Comparison of ENCODE assay signal across 30 mouse cellular contexts in genomic region chrX:109969863-109970262, GRCm38 (mm10).
DNase-seq lines count a peak whose midpoint lies in the region; ATAC-seq lines count a peak whose summit lies in the region.
"Had no signal": no experiment of that assay in that cellular context is flagged by ENCODE, and none has a peak within 500 bp of the region (broad histone marks: within the 10 kb centered on the region; RNA-seq: fewer than 3 reads in every experiment).

No protein-coding gene starts in this region.

- peak; percentile 85 for ATAC-seq in forebrain, embryonic 14.5 days
- ATAC-seq in forebrain, embryonic 12.5 days (ENCODE audit: low FRiP score): no peak
- no peak for ATAC-seq in midbrain, embryonic 14.5 days (ENCODE audit: low FRiP score, low TSS enrichment)
- no peak for ATAC-seq in midbrain, embryonic 11.5 days (ENCODE audit: low FRiP score)
- peak; percentile 88 for ATAC-seq in forebrain, embryonic 16.5 days
- ATAC-seq: intestine, postnatal 0 days; Patski had no signal

- no peak overlapping the region for H3K4me2 ChIP-seq in forebrain, embryonic 14.5 days (ENCODE audit: low read length)
- no peak overlapping the region for H3K4me2 ChIP-seq in forebrain, embryonic 12.5 days
- H3K4me2 ChIP-seq in midbrain, embryonic 14.5 days (ENCODE audit: low read length): no peak overlapping the region
- H3K4me2 ChIP-seq in midbrain, embryonic 11.5 days: no peak overlapping the region
- no peak overlapping the region for H3K4me2 ChIP-seq in forebrain, embryonic 16.5 days (ENCODE audit: low read length)
- H3K4me2 ChIP-seq: embryonic facial prominence, embryonic 12.5 days; embryonic facial prominence, embryonic 15.5 days; heart, embryonic 12.5 days; heart, embryonic 15.5 days; hindbrain, embryonic 13.5 days had no signal

- no peak overlapping the region for H3K27ac ChIP-seq in forebrain, embryonic 14.5 days (ENCODE audit: low read depth, low read length)
- no peak overlapping the region for H3K27ac ChIP-seq in forebrain, embryonic 12.5 days
- no peak overlapping the region for H3K27ac ChIP-seq in midbrain, embryonic 14.5 days (replicated peaks; ENCODE audit: low read depth, low read length)
- H3K27ac ChIP-seq in midbrain, embryonic 11.5 days (ENCODE audit: low read depth, low read length): no peak overlapping the region
- no peak overlapping the region for H3K27ac ChIP-seq in forebrain, embryonic 16.5 days (ENCODE audit: low read length)
- H3K27ac ChIP-seq: embryonic facial prominence, embryonic 12.5 days; embryonic facial prominence, embryonic 15.5 days; gastrocnemius, adult 2 months; heart, embryonic 15.5 days; hindbrain, embryonic 10.5 days; hindbrain, embryonic 13.5 days had no signal

- no peaks in the 10 kb centered on the region for H3K9me3 ChIP-seq in forebrain, embryonic 14.5 days (replicated peaks; ENCODE audit: control insufficient read depth, low read length)
- no peaks in the 10 kb centered on the region for H3K9me3 ChIP-seq in forebrain, embryonic 12.5 days
- H3K9me3 ChIP-seq in midbrain, embryonic 14.5 days (ENCODE audit: control insufficient read depth, low read length): no peaks in the 10 kb centered on the region
- no peaks in the 10 kb centered on the region for H3K9me3 ChIP-seq in midbrain, embryonic 11.5 days (ENCODE audit: control insufficient read depth, low read length)
- no peaks in the 10 kb centered on the region for H3K9me3 ChIP-seq in forebrain, embryonic 16.5 days (ENCODE audit: control insufficient read depth, low read length)
- H3K9me3 ChIP-seq: embryonic facial prominence, embryonic 12.5 days; embryonic facial prominence, embryonic 15.5 days; G1E; heart, embryonic 12.5 days; heart, embryonic 15.5 days; hindbrain, embryonic 10.5 days; hindbrain, embryonic 13.5 days had no signal

- peak; percentile 79 for DNase-seq in forebrain, embryonic 14.5 days (ENCODE audit: low spot score)
- DNase-seq in midbrain, embryonic 14.5 days: peak; percentile 1
- no peak for DNase-seq in midbrain, embryonic 11.5 days (ENCODE audit: low spot score, missing footprints)
- DNase-seq in c-Kit-positive CD71-positive TER-119-positive erythroid progenitor cells, embryonic 14.5 days (ENCODE audit: low spot score): no peak
- DNase-seq in gastrocnemius, postnatal 25 days: no peak
- DNase-seq: adrenal gland, postnatal 10 days; adrenal gland, postnatal 36 days; B cell, adult 2 months; cerebellum, adult 11 months; cerebellum, adult 2 months; cerebellum, adult 9-11 months; cerebellum, postnatal 25 days; gastrocnemius, adult 2 months; gastrocnemius, postnatal 14 days; heart, adult 18-20 months; heart, postnatal 10 days; heart, postnatal 36 days; kidney, adult 2 months had no signal

- H3K4me3 ChIP-seq in forebrain, embryonic 14.5 days (ENCODE audit: low read depth, low read length): no peak overlapping the region
- H3K4me3 ChIP-seq in forebrain, embryonic 12.5 days (replicated peaks): no peak overlapping the region
- H3K4me3 ChIP-seq in midbrain, embryonic 14.5 days (replicated peaks; ENCODE audit: low read depth, low read length): no peak overlapping the region
- no peak overlapping the region for H3K4me3 ChIP-seq in midbrain, embryonic 11.5 days (ENCODE audit: low read depth, low read length)
- no peak overlapping the region for H3K4me3 ChIP-seq in forebrain, embryonic 16.5 days (replicated peaks; ENCODE audit: low read length)
- H3K4me3 ChIP-seq: embryonic facial prominence, embryonic 12.5 days; embryonic facial prominence, embryonic 15.5 days; gastrocnemius, adult 2 months; heart, embryonic 12.5 days; heart, embryonic 15.5 days; hindbrain, embryonic 10.5 days; hindbrain, embryonic 13.5 days had no signal

- WGBS in forebrain, embryonic 14.5 days: 52% methylated on average over 2 of the region's 2 CpGs
- WGBS in forebrain, embryonic 12.5 days: 53% methylated on average over 2 of the region's 2 CpGs
- 55% methylated on average over 2 of the region's 2 CpGs for WGBS in midbrain, embryonic 14.5 days
- 70% methylated on average over 2 of the region's 2 CpGs for WGBS in midbrain, embryonic 11.5 days
- 25% methylated on average over 2 of the region's 2 CpGs for WGBS in forebrain, embryonic 16.5 days

- no peak overlapping the region for H3K9ac ChIP-seq in forebrain, embryonic 14.5 days (ENCODE audit: low read length)
- H3K9ac ChIP-seq in forebrain, embryonic 12.5 days: no peak overlapping the region
- no peak overlapping the region for H3K9ac ChIP-seq in midbrain, embryonic 14.5 days (replicated peaks; ENCODE audit: low read length)
- no peak overlapping the region for H3K9ac ChIP-seq in midbrain, embryonic 11.5 days (ENCODE audit: low read length)
- H3K9ac ChIP-seq in forebrain, embryonic 16.5 days (replicated peaks; ENCODE audit: low read depth, low read length): no peak overlapping the region
- H3K9ac ChIP-seq: embryonic facial prominence, embryonic 12.5 days; embryonic facial prominence, embryonic 15.5 days; heart, embryonic 12.5 days; heart, embryonic 15.5 days; hindbrain, embryonic 13.5 days had no signal

- no peaks in the 10 kb centered on the region for H3K4me1 ChIP-seq in forebrain, embryonic 14.5 days (ENCODE audit: control insufficient read depth, insufficient read depth, low read length)
- no peaks in the 10 kb centered on the region for H3K4me1 ChIP-seq in forebrain, embryonic 12.5 days
- H3K4me1 ChIP-seq in midbrain, embryonic 14.5 days (ENCODE audit: control insufficient read depth, insufficient read depth, low read length): no peaks in the 10 kb centered on the region
- H3K4me1 ChIP-seq in midbrain, embryonic 11.5 days (ENCODE audit: control insufficient read depth, insufficient read depth, low read length): no peaks in the 10 kb centered on the region
- no peaks in the 10 kb centered on the region for H3K4me1 ChIP-seq in forebrain, embryonic 16.5 days (replicated peaks; ENCODE audit: control insufficient read depth, insufficient read depth, low read length)
- H3K4me1 ChIP-seq: embryonic facial prominence, embryonic 12.5 days; embryonic facial prominence, embryonic 15.5 days; heart, embryonic 12.5 days; heart, embryonic 15.5 days; hindbrain, embryonic 10.5 days; hindbrain, embryonic 13.5 days had no signal

- no peaks in the 10 kb centered on the region for H3K36me3 ChIP-seq in forebrain, embryonic 14.5 days (ENCODE audit: control insufficient read depth, insufficient read depth, low read length)
- H3K36me3 ChIP-seq in forebrain, embryonic 12.5 days (replicated peaks): no peaks in the 10 kb centered on the region
- H3K36me3 ChIP-seq in midbrain, embryonic 14.5 days (ENCODE audit: control insufficient read depth, insufficient read depth, low read length): no peaks in the 10 kb centered on the region
- no peaks in the 10 kb centered on the region for H3K36me3 ChIP-seq in midbrain, embryonic 11.5 days (ENCODE audit: control insufficient read depth, insufficient read depth, low read length)
- no peaks in the 10 kb centered on the region for H3K36me3 ChIP-seq in forebrain, embryonic 16.5 days (ENCODE audit: control insufficient read depth, insufficient read depth)
- H3K36me3 ChIP-seq: embryonic facial prominence, embryonic 12.5 days; embryonic facial prominence, embryonic 15.5 days; G1E; heart, embryonic 12.5 days; heart, embryonic 15.5 days; hindbrain, embryonic 10.5 days; hindbrain, embryonic 13.5 days had no signal

- no peaks in the 10 kb centered on the region for H3K27me3 ChIP-seq in forebrain, embryonic 14.5 days (replicated peaks; ENCODE audit: control insufficient read depth, insufficient read depth, low read length)
- no peaks in the 10 kb centered on the region for H3K27me3 ChIP-seq in forebrain, embryonic 12.5 days
- H3K27me3 ChIP-seq in midbrain, embryonic 14.5 days (ENCODE audit: control insufficient read depth, insufficient read depth, low read length): no peaks in the 10 kb centered on the region
- H3K27me3 ChIP-seq in midbrain, embryonic 11.5 days (ENCODE audit: control insufficient read depth, insufficient read depth, low read length): no peaks in the 10 kb centered on the region
- no peaks in the 10 kb centered on the region for H3K27me3 ChIP-seq in forebrain, embryonic 16.5 days (replicated peaks; ENCODE audit: control insufficient read depth, insufficient read depth, low read length)
- H3K27me3 ChIP-seq: CH12.LX; embryonic facial prominence, embryonic 12.5 days; embryonic facial prominence, embryonic 15.5 days; heart, embryonic 12.5 days; heart, embryonic 15.5 days; hindbrain, embryonic 13.5 days had no signal

Comparison
In these comparisons a context has a peak if more than half of its experiments do, and no peak if none do; other contexts are left out.
1. ATAC-seq: peak in forebrain, embryonic 14.5 days (single experiment) and forebrain, embryonic 16.5 days (single experiment); none in forebrain, embryonic 12.5 days (single experiment), midbrain, embryonic 14.5 days (single experiment) and midbrain, embryonic 11.5 days (single experiment).
2. DNase-seq: peak in forebrain, embryonic 14.5 days (single experiment) and midbrain, embryonic 14.5 days (single experiment); none in midbrain, embryonic 11.5 days (single experiment), c-Kit-positive CD71-positive TER-119-positive erythroid progenitor cells, embryonic 14.5 days (single experiment) and gastrocnemius, postnatal 25 days (single experiment).